ENCODE assay signal across 9 mouse cellular contexts in the genomic region with DNA sequence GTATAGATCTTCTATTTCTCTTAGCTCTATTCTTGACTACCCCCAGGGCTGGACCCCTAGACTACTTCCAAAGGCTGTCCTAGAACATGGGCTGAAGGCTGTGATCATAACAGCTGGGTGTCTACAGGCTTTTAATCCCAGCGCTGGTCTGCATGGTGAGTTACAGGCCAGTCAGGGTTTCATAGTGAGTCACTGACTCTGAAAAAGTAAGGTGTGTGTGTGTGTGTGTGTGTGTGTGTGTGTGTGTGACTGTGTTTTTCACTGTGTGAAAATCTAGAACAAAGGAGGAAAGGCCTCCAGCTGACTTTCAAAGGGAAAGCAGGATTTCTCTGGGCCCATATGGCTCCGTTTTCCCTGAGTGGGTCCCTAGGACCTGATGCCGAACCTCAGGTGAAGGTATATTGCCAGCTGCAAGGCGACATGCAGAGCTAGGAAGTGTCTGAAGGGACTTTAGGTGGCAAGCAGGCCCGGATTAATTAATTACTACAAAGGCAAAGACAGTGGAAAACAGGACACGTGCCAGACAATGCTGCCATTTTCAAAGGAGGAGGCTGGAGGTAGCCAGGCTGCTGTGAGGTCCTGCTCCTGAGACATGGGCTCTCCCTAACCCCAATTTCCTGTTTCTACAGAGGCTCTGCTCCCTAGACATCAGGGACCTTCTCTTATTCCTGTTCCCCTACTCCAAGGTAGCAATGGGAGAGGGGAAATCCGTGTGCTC. TPM values are rescaled to one million over a fixed set of nuclear protein-coding genes. Genes with fewer than 3 reads are reported as not detected.
DNase-seq lines count a peak whose midpoint lies in the region; ATAC-seq and TF ChIP-seq lines count a peak whose summit lies in the region.
"Had no signal": no experiment of that assay in that cellular context is flagged by ENCODE, and none has a peak within 500 bp of the region (broad histone marks: within the 10 kb centered on the region; RNA-seq: fewer than 3 reads in every experiment).

No protein-coding gene starts in this region.

- TF ChIP-seq EP300 in liver, postnatal 0 days (IDR thresholded peaks at IDR 0.05; ENCODE audit: low read depth): no peak

- H3K27me3 ChIP-seq in forebrain, embryonic 12.5 days: peaks cover 12% of the 10 kb centered on the region; the same call in 1 of the 2 replicates
- peaks cover 38% of the 10 kb centered on the region for H3K27me3 ChIP-seq in forebrain, embryonic 10.5 days (ENCODE audit: poor library complexity, severe bottlenecking)
- H3K27me3 ChIP-seq in G1E (ENCODE audit: insufficient read depth, low read length): no peaks in the 10 kb centered on the region
- no peaks in the 10 kb centered on the region for H3K27me3 ChIP-seq in liver, postnatal 0 days (ENCODE audit: insufficient read depth, low read length)
- H3K27me3 ChIP-seq in limb, embryonic 10.5 days (ENCODE audit: low read depth, poor library complexity, severe bottlenecking): no peaks in the 10 kb centered on the region

- no peak for TF ChIP-seq CTCF in G1E (IDR thresholded peaks at IDR 0.05; ENCODE audit: low read depth, low read length)
- no peak for TF ChIP-seq CTCF in liver, postnatal 0 days (IDR thresholded peaks at IDR 0.05; ENCODE audit: low read depth)

- peaks cover 39% of the 10 kb centered on the region for H3K4me1 ChIP-seq in forebrain, embryonic 12.5 days
- peaks cover 48% of the 10 kb centered on the region for H3K4me1 ChIP-seq in forebrain, embryonic 10.5 days
- peaks cover 75% of the 10 kb centered on the region for H3K4me1 ChIP-seq in G1E (ENCODE audit: insufficient read depth, low read depth, low read length)
- H3K4me1 ChIP-seq in liver, postnatal 0 days (ENCODE audit: insufficient read depth): peaks cover 38% of the 10 kb centered on the region
- peaks cover 50% of the 10 kb centered on the region for H3K4me1 ChIP-seq in limb, embryonic 10.5 days

- H3K27ac ChIP-seq in forebrain, embryonic 12.5 days: no peak overlapping the region
- no peak overlapping the region for H3K27ac ChIP-seq in forebrain, embryonic 10.5 days
- no peak overlapping the region for H3K27ac ChIP-seq in liver, postnatal 0 days (ENCODE audit: low read depth)
- H3K27ac ChIP-seq in limb, embryonic 10.5 days: no peak overlapping the region

- DNase-seq in forebrain, embryonic 10.5 days (ENCODE audit: extremely low spot score, low spot score): no peak
- no peak for DNase-seq in G1E (ENCODE audit: low spot score)
- DNase-seq in kidney, adult 18-20 months: peak; percentile 73
- DNase-seq in liver, postnatal 0 days: peak; percentile 11
- DNase-seq in lung, postnatal 25 days (ENCODE audit: low spot score): no peak
- DNase-seq in B cell, adult 2 months: no peak
- no peak for DNase-seq in limb, embryonic 10.5 days (ENCODE audit: low spot score)
- DNase-seq: left cerebral cortex, postnatal 4 days had no signal

- H3K9ac ChIP-seq in forebrain, embryonic 12.5 days: 0 out of 2 replicates have a peak overlapping the region, but pooled peaks have one; percentile 7
- H3K9ac ChIP-seq in liver, postnatal 0 days (replicated peaks): no peak overlapping the region

- no peak overlapping the region for H3K4me3 ChIP-seq in forebrain, embryonic 12.5 days (replicated peaks)
- no peak overlapping the region for H3K4me3 ChIP-seq in forebrain, embryonic 10.5 days
- peak overlapping the region; percentile 36; the same call in 1 of the 2 replicates for H3K4me3 ChIP-seq in G1E (ENCODE audit: low read depth, low read length)
- H3K4me3 ChIP-seq in liver, postnatal 0 days (ENCODE audit: low read depth, low read length): no peak overlapping the region
- no peak overlapping the region for H3K4me3 ChIP-seq in limb, embryonic 10.5 days

- H3K4me2 ChIP-seq in forebrain, embryonic 12.5 days: no peak overlapping the region
- peak overlapping the region; percentile 80 for H3K4me2 ChIP-seq in liver, postnatal 0 days (ENCODE audit: low read depth, low read length)

- no peaks in the 10 kb centered on the region for H3K36me3 ChIP-seq in forebrain, embryonic 12.5 days (replicated peaks)
- no peaks in the 10 kb centered on the region for H3K36me3 ChIP-seq in forebrain, embryonic 10.5 days (replicated peaks)
- H3K36me3 ChIP-seq in G1E (replicated peaks): peaks cover 48% of the 10 kb centered on the region
- no peaks in the 10 kb centered on the region for H3K36me3 ChIP-seq in liver, postnatal 0 days (replicated peaks; ENCODE audit: insufficient read depth, low read length)
- no peaks in the 10 kb centered on the region for H3K36me3 ChIP-seq in limb, embryonic 10.5 days

- H3K9me3 ChIP-seq in forebrain, embryonic 12.5 days: no peaks in the 10 kb centered on the region
- no peaks in the 10 kb centered on the region for H3K9me3 ChIP-seq in forebrain, embryonic 10.5 days
- no peaks in the 10 kb centered on the region for H3K9me3 ChIP-seq in G1E (replicated peaks)
- H3K9me3 ChIP-seq in liver, postnatal 0 days (ENCODE audit: low read length): no peaks in the 10 kb centered on the region
- no peaks in the 10 kb centered on the region for H3K9me3 ChIP-seq in limb, embryonic 10.5 days (replicated peaks)

- ATAC-seq in forebrain, embryonic 12.5 days (ENCODE audit: low FRiP score): no peak
- no peak for ATAC-seq in G1E (ENCODE audit: extremely low read depth, insufficient number of reproducible peaks, low FRiP score, poor library complexity, severe bottlenecking)
- ATAC-seq in liver, postnatal 0 days: no peak

- WGBS in forebrain, embryonic 12.5 days: 46% methylated on average over 7 of the region's 7 CpGs
- WGBS in forebrain, embryonic 10.5 days: 58% methylated on average over 7 of the region's 7 CpGs
- 63% methylated on average over 7 of the region's 7 CpGs for WGBS in liver, postnatal 0 days (ENCODE audit: insufficient replicate concordance)
- WGBS in limb, embryonic 10.5 days: 59% methylated on average over 7 of the region's 7 CpGs

RNA-seq across cellular contexts. Expression of a gene that starts 12.0 kb away (rescaled TPM):
- 31.6 and 40.3 TPM in 2 replicates for polyA plus RNA-seq in forebrain, embryonic 12.5 days (2016; fragmentation: Nextera tagmentation; extraction: Ambion mirVana)
- 10.8 and 13.2 TPM in 2 replicates for polyA plus RNA-seq in forebrain, embryonic 10.5 days (2016; fragmentation: Nextera tagmentation; extraction: Ambion mirVana)
- total RNA-seq in G1E (2014; fragmentation: Nextera tagmentation) (18.4 and 24.2 TPM in 2 replicates), G1E (2017) (15.6 and 18.3 TPM in 2 replicates)
- polyA plus RNA-seq in G1E (2012): 106 and 120 TPM in 2 replicates
- polyA plus RNA-seq in liver, postnatal 0 days (2015; fragmentation: Nextera tagmentation; extraction: Ambion mirVana): 17.2 and 18.6 TPM in 2 replicates
- 27.7 and 28.6 TPM in 2 replicates for polyA plus RNA-seq in limb, embryonic 10.5 days (2016; fragmentation: Nextera tagmentation; extraction: Ambion mirVana)

RNA-seq across cellular contexts. Expression of a gene that starts 12.1 kb away (rescaled TPM):
- 165 and 169 TPM in 2 replicates for polyA plus RNA-seq in forebrain, embryonic 12.5 days (2016; fragmentation: Nextera tagmentation; extraction: Ambion mirVana)
- polyA plus RNA-seq in forebrain, embryonic 10.5 days (2016; fragmentation: Nextera tagmentation; extraction: Ambion mirVana): 117 and 122 TPM in 2 replicates
- total RNA-seq in G1E (2014; fragmentation: Nextera tagmentation) (118 and 252 TPM in 2 replicates), G1E (2017) (663 and 687 TPM in 2 replicates)
- 134 and 138 TPM in 2 replicates for polyA plus RNA-seq in G1E (2012)
- 154 and 172 TPM in 2 replicates for polyA plus RNA-seq in liver, postnatal 0 days (2015; fragmentation: Nextera tagmentation; extraction: Ambion mirVana)
- 111 and 137 TPM in 2 replicates for polyA plus RNA-seq in limb, embryonic 10.5 days (2016; fragmentation: Nextera tagmentation; extraction: Ambion mirVana)

RNA-seq across cellular contexts. Expression of a gene that starts 15.7 kb away (rescaled TPM):
- 0.60 and 0.69 TPM in 2 replicates for polyA plus RNA-seq in forebrain, embryonic 12.5 days (2016; fragmentation: Nextera tagmentation; extraction: Ambion mirVana)
- polyA plus RNA-seq in forebrain, embryonic 10.5 days (2016; fragmentation: Nextera tagmentation; extraction: Ambion mirVana): 0.79 and 1.1 TPM in 2 replicates
- total RNA-seq in G1E (2014; fragmentation: Nextera tagmentation): not detected in 2 replicates
- total RNA-seq in G1E (2017): not detected in 2 replicates
- polyA plus RNA-seq in G1E (2012): not detected in 2 replicates
- polyA plus RNA-seq in liver, postnatal 0 days (2015; fragmentation: Nextera tagmentation; extraction: Ambion mirVana): 0.68 and 0.89 TPM in 2 replicates
- 0.55 and 0.90 TPM in 2 replicates for polyA plus RNA-seq in limb, embryonic 10.5 days (2016; fragmentation: Nextera tagmentation; extraction: Ambion mirVana)

RNA-seq across cellular contexts. Expression of a gene that starts 48.5 kb away (rescaled TPM):
- 22.2 and 24.9 TPM in 2 replicates for polyA plus RNA-seq in forebrain, embryonic 12.5 days (2016; fragmentation: Nextera tagmentation; extraction: Ambion mirVana)
- polyA plus RNA-seq in forebrain, embryonic 10.5 days (2016; fragmentation: Nextera tagmentation; extraction: Ambion mirVana): 22.8 and 25.9 TPM in 2 replicates
- total RNA-seq in G1E (2014; fragmentation: Nextera tagmentation): 44.8 and 63.7 TPM in 2 replicates
- total RNA-seq in G1E (2017): 17.4 and 17.6 TPM in 2 replicates
- 6.5 and 10.6 TPM in 2 replicates for polyA plus RNA-seq in G1E (2012)
- 5.0 and 5.1 TPM in 2 replicates for polyA plus RNA-seq in liver, postnatal 0 days (2015; fragmentation: Nextera tagmentation; extraction: Ambion mirVana)
- polyA plus RNA-seq in limb, embryonic 10.5 days (2016; fragmentation: Nextera tagmentation; extraction: Ambion mirVana): 30.2 and 34.1 TPM in 2 replicates

Comparison
In these comparisons a context has a peak if more than half of its experiments do, and no peak if none do; other contexts are left out.
1. DNase-seq: peak in kidney, adult 18-20 months (single experiment) and liver, postnatal 0 days (single experiment); none in forebrain, embryonic 10.5 days (single experiment), G1E (single experiment), lung, postnatal 25 days (single experiment), B cell, adult 2 months (0 of 2) and limb, embryonic 10.5 days (single experiment).